Mouse (Mus musculus) kidney, adult 2 months (tissue): ENCODE data around the gene Ssx2ip.

ENCODE experiments used
- CTCF ChIP-seq: fragments of 200-500 bp; conservative IDR thresholded peaks from 2 replicates; pipeline ENCODE4 v1.5.1; 2011; ENCODE audit warnings: low read depth, mild to moderate bottlenecking, control low read depth, low read length, moderate library complexity, mixed read lengths; ENCODE audit not compliant: insufficient read depth, insufficient read length
- POLR2A ChIP-seq: fragments of 200-500 bp; IDR thresholded peaks from one replicate; pipeline ENCODE4 v1.6.1; 2011; ENCODE audit warnings: low read depth, low read length, control low read depth

DNA sequence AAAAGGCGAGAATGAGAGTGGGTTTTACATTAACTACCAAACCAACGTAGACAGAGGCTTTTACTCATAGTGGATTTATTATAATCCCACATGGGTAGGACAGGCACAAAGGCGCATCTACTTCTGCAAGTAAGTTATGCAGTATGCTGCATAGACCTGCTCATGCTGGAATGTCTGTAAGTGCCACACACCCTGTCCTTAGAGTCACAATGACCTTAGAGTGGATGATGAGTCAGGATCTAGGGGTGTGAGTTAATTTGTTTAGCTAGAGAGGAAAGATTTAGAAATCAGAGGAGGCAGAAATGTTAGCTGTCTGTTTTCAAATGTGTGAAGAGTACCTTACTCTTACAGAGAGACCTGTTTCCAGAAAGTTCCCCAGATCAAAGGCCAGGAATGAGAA lies 43.2 kb downstream of the Ssx2ip start:
- TF ChIP-seq CTCF (no peak), POLR2A (no peak)
